Mouse (Mus musculus) layer of hippocampus, postnatal 10 days (tissue): Measurements from ENCODE around the gene Adgrl1. TPM values are rescaled to one million over a fixed set of nuclear protein-coding genes. Genes with fewer than 3 reads are reported as not detected.

Source experiments
- DNase-seq, 2 experiments: peaks; one replicate each; pipeline ENCODE4 v3.0.0; 2021; ENCODE audit warnings: low spot score in 2 of 2
- long read RNA-seq: library from polyadenylated mRNA; stranded (forward); transcript quantifications from one replicate; pipeline ENCODE4 v2.0.0, GENCODE M21; 2023
- total RNA-seq, 2 experiments: library from RNA; stranded (reverse); gene quantifications; 2 replicates each; pipeline ENCODE4 v1.2.3; 2021

Adgrl1 gene
- total RNA-seq = 100 to 1,000 TPM; 360 to 379 TPM
- long read RNA-seq, full-length matches to known transcripts = 1 of 91 reads
- long read RNA-seq, partial matches to known transcripts = 33 of 91 reads
- long read RNA-seq, other reads (novel, unspliced or antisense) = 57 of 91 reads

DNA sequence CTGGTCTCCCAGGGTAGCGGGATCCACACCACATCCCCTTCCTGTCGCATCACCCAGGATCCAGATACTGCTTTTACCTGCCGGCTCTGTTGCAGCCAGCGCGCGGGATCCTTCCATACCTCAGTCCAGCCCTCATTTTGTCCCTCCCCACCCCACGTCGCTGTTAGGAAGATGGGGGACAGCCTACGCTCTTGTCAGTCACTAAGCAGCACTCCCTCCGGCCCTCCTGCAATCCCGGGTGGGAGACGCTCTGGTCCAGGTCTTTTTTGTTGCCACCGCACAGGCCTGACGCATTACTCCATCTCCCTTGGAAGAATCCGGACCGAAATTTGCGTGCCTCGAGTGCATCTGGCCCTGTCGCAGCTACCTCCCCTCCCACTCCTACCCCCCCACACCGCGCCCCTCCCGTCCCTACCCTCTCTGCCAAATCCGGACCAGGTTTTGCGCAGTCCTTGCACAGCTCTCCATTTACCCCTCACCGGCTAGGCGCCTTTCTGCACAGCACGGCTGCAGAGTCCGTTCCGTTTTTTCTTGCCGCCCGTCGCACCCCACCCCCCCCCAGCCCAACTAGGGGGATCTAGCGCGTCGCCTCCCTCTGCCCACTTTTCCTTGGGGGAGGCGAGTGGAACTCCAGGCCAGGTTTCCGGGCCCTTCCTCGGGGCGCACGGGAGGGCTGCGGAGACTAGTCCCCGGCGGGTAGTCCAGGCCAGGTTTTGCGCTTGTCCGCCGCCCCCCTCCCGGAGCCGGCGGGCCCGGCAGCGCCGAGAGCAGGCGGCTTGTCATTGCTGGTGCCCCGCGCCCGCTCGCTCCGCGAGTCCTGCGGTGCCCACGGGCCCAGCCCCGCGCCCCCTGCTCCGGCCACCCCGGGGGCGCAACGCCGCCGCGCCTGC is at the start of gene Adgrl1:
Gene Adgrl1, plus strand, starts transcription at position 743 of the 890 bp plus-strand sequence.
- peak; percentile 96 to 98 for DNase-seq

GRCm38 (mm10) chr8:83852329-83852728 is 47.6 kb upstream of the Adgrl1 start:
- no peak for DNase-seq

DNA sequence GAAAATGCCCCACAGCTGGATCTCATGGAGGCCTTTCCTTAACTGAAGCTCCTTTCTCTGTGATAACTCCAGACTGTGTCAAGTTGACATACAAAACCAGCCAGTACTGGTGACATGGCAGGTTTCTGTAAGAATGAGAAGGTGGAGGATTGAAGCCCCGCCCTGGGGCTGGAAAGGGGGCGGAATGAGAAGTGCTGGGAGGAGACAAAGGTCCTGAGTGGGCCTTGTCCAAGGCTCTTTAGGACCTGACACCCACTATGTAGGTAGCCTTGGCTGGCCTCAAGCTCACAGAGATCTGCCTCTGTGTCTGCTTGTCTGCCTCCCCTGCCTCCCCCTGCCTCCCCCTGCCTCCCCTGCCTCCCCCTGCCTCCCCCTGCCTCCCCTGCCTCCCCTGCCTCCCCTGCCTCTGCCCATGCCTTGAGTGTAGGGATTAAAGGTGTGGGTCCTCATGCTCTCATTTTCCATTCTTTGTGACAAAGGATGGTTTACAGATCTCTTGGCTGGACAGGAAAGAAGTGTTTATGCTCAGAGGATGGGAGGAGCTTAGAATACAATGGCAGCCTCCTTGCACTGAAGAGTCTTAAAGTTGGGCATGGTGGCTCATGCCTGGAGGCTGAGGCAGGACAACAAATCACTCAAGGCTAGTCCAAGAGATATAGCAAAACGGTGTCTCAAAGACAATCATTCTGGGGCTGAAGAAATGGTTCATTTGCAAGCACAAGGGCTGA is 46.4 kb upstream of the Adgrl1 start:
- DNase-seq = no peak

GRCm38 (mm10) chr8:83856486-83857065 is 43.3 kb upstream of the Adgrl1 start:
- no peak for DNase-seq

- DNase-seq = no peak
Measured at GRCm38 (mm10) chr8:83862439-83863268, 37.3 kb upstream of the Adgrl1 start.

DNA sequence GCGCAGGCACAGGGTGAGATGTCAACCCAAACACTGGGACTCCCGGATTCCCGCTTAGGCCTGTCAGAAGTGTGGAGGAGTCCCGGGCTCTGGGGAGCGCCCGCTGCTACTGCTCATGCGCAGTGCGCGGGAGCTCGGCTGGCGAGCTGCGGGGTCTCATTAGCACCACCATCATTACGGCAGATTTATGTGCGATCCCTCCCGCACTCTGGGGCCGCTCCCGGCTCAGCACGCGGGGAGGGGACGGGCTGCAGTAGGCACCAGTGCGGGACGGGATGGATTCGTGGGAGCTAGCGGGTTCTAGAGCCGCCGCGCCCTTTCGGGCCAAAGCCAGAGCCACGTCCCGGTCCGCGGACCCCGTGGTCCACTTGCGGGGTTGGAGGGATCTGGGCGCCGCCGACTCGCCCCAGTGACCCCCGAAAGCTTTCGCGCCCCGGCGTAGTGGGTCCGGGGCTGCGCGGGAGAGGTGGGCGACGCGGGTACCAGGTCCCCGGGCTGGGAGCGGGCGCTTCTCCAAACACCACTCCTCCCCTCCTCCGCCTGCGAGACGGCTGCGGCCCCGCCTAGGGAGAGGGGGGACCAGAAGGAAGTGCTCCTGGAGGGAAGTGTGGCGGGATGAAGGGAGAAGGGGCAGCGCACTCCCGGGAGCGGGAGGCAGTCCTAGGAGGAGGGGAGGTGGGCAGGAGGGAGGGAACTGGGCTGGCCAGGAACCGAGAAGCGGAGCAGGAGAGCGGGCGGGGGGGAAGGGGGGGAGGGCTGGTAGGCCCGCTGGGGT is 24.8 kb upstream of the Adgrl1 start:
- peak; percentile 58 to 76 for DNase-seq

GRCm38 (mm10) chr8:83875656-83876040 is 24.3 kb upstream of the Adgrl1 start:
- DNase-seq = peak; percentile 40 to 51

- peak in 1 of 2 experiments; percentile 37 for DNase-seq
Measured at GRCm38 (mm10) chr8:83876080-83876837, 23.6 kb upstream of the Adgrl1 start.

GRCm38 (mm10) chr8:83876838-83877223 is 23.1 kb upstream of the Adgrl1 start:
- peak in 1 of 2 experiments; percentile 48 for DNase-seq

- no peak for DNase-seq
Measured at GRCm38 (mm10) chr8:83888409-83888808, 11.5 kb upstream of the Adgrl1 start.

GRCm38 (mm10) chr8:83892061-83892460 is 7.8 kb upstream of the Adgrl1 start:
- DNase-seq = no peak

DNA sequence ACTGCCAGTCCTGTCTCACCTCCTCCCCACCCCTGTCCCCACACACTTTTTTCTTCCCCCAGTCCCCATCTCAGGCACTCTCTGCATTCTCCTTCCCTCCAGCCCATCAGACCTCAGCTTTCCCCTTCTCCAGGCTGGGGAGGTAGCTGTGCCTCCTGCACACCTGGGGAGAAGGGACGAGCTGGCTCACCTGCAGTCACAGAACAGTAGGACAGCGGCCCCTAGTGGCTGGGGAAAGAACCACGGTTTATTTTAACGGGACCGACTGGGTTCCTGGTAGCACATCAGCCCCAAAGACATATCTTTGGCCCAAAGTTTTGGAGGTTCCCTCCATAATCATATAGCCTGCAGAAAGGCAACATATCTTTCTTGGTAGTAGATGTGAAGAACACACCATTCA is 6.0 kb upstream of the Adgrl1 start:
- DNase-seq = peak; percentile 83 to 86

DNA sequence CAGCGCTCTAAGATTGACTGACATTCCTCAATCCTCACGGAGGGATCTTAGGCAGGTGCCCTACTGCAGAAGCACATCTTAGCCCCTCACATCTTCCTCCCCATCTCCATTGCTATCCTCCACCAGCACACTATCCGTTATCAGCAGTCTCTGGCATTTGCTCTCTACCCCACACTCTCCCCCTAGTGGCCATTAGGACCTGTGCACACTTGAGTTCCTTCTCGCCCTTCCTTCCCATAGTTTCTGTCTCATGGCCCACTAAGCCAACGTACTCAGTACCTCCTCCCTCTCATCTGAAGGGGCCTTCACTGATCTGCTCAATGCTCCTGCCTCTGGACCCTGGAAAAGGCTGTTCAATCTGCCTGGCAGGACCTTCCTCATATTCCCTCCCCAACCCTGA is 4.0 kb upstream of the Adgrl1 start:
- peak in 1 of 2 experiments; percentile 47 for DNase-seq

DNA sequence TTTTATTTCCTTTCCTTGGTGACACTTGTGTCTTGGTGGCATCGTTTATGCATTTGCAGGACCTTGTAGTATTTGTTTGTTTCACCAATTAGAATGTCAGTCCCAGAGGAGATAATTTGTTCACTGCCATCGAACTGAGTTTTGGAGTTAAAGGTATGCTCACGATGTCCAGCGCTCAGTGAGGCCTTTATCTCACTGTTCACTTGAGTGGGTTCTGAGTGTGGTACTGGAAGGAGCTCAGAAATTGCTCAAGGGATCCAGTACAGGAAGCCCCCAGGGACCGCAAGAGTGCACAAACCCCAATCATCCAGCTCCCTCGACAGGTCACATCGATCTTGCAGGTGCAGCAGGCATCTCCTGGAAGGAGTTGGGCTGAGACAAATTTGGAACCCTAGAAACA is 3.4 kb upstream of the Adgrl1 start:
- no peak for DNase-seq

DNA sequence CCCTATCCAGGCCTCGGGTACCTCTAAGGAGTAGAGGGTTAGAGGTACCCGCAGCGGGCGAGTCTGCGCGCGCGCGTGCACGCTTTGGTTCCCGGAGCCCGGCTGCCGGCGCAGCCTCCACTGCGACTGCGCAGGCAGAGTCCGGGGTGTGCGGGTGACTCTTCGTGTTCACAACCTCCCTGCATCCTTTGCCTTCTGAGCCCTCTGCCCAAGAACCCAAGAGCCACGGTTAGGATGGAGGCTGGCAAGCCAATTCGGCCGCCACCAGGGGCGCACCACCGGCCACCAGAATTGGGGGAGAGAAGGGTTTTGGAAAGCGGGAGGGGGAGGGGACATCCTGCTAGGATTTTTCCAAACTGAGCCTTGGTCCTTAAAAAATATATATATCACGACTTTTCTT is 2.7 kb upstream of the Adgrl1 start:
- peak; percentile 79 to 81 for DNase-seq

DNA sequence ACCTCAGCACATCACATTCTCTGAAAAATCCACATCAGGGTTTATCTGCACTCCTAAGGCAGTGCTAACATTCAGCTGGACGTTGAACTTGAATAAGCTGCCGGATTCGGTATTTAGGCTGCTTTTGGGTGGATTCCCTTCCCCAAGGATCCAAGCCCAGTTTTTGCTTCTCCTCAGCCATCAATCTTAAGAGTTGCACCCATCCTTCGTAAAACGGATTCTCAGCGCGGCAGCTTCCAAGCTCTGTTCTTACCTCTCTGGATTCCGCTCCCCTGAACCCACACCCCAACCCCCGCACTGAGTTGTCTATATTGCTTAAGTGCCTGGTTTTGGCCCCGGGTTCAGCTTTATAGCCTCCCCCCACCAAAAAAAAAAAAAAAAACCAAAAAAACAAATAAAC is 1.4 kb upstream of the Adgrl1 start:
- peak in 1 of 2 experiments; percentile 50 for DNase-seq

DNA sequence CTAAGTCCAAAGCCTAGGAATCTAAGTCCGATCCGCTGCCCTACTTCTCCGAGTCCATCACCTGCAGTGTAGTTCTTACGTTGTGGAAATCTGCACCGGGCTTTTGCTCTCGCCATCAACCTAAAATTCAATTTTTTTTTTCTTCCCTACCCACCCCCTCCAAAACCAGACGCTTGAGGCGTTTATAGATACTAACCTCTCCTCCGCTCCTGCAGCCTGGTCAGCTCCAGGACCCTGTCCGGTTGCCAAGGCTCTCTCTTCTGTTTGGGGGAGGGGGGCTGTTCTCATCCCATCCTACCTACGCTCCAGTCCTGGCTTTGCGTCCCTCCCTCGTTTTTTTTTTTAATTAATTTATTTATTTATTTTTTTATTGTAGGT is 931 bp upstream of the Adgrl1 start:
- peak in 1 of 2 experiments; percentile 70 for DNase-seq

DNA sequence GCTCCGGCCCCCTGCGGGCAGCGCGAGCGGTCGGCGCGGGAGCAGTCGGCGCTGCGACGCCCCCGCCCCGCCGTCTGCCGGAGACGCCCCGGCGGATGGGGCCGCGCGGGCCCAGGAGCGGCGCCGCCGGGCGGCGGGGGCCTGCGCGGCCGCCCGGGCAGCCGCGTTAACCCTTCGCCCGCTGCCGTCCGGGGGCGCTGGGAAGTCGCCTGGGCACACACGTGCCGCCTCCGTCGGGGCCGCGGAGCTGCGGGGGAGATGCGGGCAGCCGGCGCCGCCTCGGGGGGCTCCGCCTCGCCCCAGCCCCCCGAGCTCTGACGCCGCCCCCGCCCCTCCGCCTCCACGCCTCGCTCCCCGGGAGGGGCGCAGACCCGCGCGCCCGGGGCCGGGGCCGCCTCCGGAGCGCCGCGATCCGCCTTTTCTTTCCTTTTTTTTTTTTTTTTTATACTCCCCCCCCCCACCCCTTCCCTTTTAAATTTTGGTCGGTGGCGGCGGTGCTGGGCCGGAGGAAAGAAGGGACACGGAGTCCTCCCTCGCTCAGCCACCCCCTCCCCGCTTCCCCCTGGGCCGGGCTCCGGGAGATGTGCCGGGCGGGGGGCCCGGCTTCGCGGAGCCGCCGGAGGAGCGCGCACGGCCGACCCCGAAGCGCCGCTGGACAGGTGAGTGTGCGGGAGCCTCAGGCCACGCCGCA is 506 bp downstream of the Adgrl1 start:
- DNase-seq = no peak

GRCm38 (mm10) chr8:83900957-83901270 is 1.0 kb downstream of the Adgrl1 start:
- peak in 1 of 2 experiments; percentile 76 for DNase-seq
